Mouse (Mus musculus) heart, embryonic 15.5 days (tissue): ENCODE measurements at regions not wholly inside any gene's neighbourhood (a gene's known extent, or its start where the extent isn't known, plus 50 kb on each side); places are given as distances from the start of the nearest gene placed in this dataset.
"Not testable (repeated sequence)": the region's sequence is repeated elsewhere in the genome, so short reads cannot be mapped to it uniquely, and the experiment has no call there.

ENCODE experiments used
- ATAC-seq: fragments of 200-750 bp; cut with Nextera tagmentation; replicated peaks from 2 replicates; pipeline ENCODE4 v1.8.0; 2017; ENCODE audit warnings: low read depth, moderate TSS enrichment; ENCODE audit not compliant: insufficient number of reproducible peaks, insufficient read depth, low FRiP score
- H3K27ac ChIP-seq: fragments of 300-500 bp; sonication (generic); 2 replicates; pipeline ENCODE4 v1.5.1; 2015; ENCODE audit warnings: mild to moderate bottlenecking, inconsistent platforms
- H3K27me3 ChIP-seq: fragments of 300-500 bp; sonication (generic); 2 replicates; pipeline ENCODE4 v1.6.1; 2015; ENCODE audit warnings: inconsistent platforms
- H3K36me3 ChIP-seq: fragments of 300-500 bp; sonication (generic); 2 replicates; pipeline ENCODE4 v1.6.1; 2015; ENCODE audit warnings: mild to moderate bottlenecking, inconsistent platforms
- H3K4me1 ChIP-seq: fragments of 300-500 bp; sonication (generic); replicated peaks from 2 replicates; pipeline ENCODE4 v1.6.1; 2015; ENCODE audit warnings: inconsistent platforms
- H3K4me2 ChIP-seq: fragments of 300-500 bp; sonication (generic); 2 replicates; pipeline ENCODE4 v1.6.1; 2015; ENCODE audit warnings: inconsistent platforms, mild to moderate bottlenecking, moderate library complexity
- H3K4me3 ChIP-seq: fragments of 300-500 bp; sonication (generic); 2 replicates; pipeline ENCODE4 v1.5.1; 2015; ENCODE audit warnings: mild to moderate bottlenecking, inconsistent platforms
- H3K9ac ChIP-seq: fragments of 300-500 bp; sonication (generic); 2 replicates; pipeline ENCODE4 v1.6.1; 2015; ENCODE audit warnings: mild to moderate bottlenecking, inconsistent platforms
- H3K9me3 ChIP-seq: fragments of 300-500 bp; sonication (generic); replicated peaks from 2 replicates; pipeline ENCODE4 v1.6.1; 2016; ENCODE audit warnings: inconsistent platforms
- WGBS: fragments of 180-500 bp; shearing (Covaris S2); methylation state at CpG from one replicate; pipeline ENCODE4 v1.1.7; 2015; ENCODE audit warnings: mixed read lengths; 5-methylcytosine and 5-hydroxymethylcytosine counted together

DNA sequence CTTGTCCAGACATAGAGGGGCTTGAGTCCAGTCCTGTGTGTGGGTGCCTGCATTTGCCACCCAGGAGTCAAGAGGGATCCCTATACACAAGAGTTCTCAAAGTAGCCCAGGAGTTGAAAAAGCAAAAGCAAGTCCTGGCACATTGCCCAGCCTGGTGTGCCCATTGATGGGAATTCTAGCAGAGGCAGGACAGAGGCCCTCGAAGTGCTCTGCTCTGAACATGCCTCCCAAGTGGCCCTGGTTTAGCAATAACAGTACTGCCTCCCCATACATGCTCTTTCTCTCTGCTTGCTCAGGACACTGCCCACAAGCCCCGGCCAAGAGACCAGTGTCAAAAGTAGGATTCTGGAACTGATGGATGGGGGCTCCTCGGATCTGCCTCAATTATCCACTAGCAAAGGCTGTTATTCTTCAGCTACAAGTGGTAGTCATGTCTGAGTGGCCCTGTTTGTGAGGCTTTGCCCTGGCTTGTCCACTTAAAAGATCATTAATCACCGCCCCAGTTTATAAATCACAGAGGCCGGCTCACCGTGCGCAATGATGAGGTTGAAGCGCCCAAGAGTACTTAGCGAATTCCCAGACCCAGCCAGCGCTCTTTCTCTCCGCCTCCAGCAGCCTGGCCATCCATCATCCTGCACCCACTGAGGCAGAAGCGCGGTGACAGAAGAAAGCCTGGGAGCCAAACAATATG, 190.3 kb upstream of the Irx4 start:
- no peak overlapping the region for H3K4me2 ChIP-seq
- no peak for ATAC-seq
- 48% methylated on average over 13 of the region's 13 CpGs for WGBS
- no peak overlapping the region for H3K27ac ChIP-seq
- no peak overlapping the region for H3K4me3 ChIP-seq
- H3K9me3 ChIP-seq = no peaks in the 10 kb centered on the region
- no peak overlapping the region for H3K9ac ChIP-seq
- peaks cover 3% of the 10 kb centered on the region; the same call in 1 of the 2 replicates for H3K27me3 ChIP-seq
- peaks cover 18% of the 10 kb centered on the region for H3K4me1 ChIP-seq
- H3K36me3 ChIP-seq = no peaks in the 10 kb centered on the region

DNA sequence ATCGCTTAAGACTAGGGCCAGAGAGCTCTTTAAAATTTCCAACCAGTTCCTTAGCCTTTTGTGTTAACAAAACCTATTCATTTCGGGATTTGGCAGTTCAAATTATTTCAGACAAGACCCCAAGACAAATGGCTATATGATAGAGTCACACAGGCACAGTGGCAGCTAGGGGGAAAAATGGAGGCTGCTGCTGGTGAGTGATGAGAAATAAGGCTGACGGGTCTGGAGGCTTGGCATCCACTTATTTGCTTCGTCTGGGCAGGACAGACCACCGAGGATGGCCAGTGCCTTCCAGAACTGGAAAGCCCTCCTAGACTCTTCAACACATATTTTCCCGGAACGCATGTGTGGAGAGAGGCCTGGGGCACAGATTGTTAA, 189.8 kb upstream of the Irx4 start:
- no peak overlapping the region for H3K4me2 ChIP-seq
- H3K9ac ChIP-seq = no peak overlapping the region
- H3K36me3 ChIP-seq = no peaks in the 10 kb centered on the region
- no peak overlapping the region for H3K27ac ChIP-seq
- no peak overlapping the region for H3K4me3 ChIP-seq
- no peaks in the 10 kb centered on the region for H3K9me3 ChIP-seq
- ATAC-seq = no peak
- peaks cover 18% of the 10 kb centered on the region for H3K4me1 ChIP-seq
- WGBS = 49% methylated on average over 7 of the region's 7 CpGs
- H3K27me3 ChIP-seq = peaks cover 3% of the 10 kb centered on the region; the same call in 1 of the 2 replicates

DNA sequence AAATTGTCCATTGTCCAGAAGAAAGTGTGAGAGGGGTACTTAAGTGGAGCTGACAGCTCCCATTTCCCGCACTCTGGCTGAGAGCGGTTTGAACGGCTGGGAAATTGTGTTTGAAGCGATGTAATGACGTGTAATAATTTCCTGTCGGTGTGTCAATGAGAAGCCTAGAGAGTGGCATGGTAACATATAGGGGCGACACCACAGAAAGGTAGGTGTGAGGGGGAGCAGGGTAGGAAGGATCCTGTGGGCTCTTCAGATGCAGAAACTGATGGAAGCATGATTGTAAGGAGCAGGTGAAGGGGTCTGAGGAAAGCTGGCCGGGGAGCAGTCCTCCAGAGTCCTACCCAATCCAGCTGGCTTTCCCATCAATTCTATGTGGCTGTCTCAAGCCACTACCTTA, 189.2 kb upstream of the Irx4 start:
- ATAC-seq = no peak
- H3K27ac ChIP-seq = no peak overlapping the region
- H3K9ac ChIP-seq = no peak overlapping the region
- H3K4me2 ChIP-seq = no peak overlapping the region
- WGBS = 46% methylated on average over 8 of the region's 8 CpGs
- no peak overlapping the region for H3K4me3 ChIP-seq
- H3K9me3 ChIP-seq = no peaks in the 10 kb centered on the region
- peaks cover 3% of the 10 kb centered on the region; the same call in 1 of the 2 replicates for H3K27me3 ChIP-seq
- H3K4me1 ChIP-seq = peaks cover 18% of the 10 kb centered on the region
- no peaks in the 10 kb centered on the region for H3K36me3 ChIP-seq

DNA sequence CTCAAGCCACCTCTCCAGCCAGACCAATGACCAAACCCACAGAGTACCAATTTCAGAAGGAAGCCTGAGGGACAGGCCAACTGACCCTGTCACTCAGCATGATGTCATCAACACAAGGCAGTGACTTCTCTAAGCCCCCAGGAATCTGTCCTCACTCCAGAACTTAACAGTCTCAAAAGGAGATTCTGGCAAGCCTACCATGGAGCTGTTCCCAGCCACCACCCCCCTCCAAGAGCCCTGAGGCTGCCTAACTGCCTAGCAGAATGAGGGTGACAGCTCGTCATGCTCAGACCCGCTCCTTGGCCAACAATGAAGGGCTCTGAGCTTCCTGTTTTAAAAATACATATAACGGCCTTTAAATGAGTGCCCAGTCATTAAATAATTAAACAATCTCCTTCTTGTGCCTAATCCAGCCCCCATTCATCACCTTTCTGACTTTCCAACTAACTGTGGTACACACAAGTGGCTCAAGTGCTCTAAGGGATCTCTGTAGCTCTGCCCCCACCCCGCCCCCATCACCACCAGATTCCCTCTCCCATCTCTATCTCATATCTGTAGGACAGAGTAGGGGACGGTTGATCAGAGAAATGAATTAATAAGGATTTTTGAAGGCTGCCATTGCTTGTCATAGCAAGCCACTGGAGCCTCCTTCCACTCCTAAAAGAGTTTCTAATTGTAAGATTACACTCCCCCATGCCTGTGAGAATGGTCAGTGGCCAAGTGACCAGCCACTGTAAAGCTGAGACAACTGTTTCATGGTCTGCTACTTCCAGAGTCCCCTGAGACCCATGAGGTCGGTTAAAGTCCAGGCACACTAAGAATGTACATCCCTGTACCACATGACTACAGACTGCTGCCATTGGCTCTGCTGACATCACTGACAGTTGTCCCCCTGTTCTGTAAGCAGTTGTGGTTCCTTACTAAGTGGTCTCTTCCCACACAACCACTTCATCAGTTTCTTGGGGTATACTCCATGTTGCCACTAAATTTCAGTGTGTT, 188.1 kb upstream of the Irx4 start:
- ATAC-seq = 0 out of 2 replicates have a peak, but pooled peaks have one; percentile 32
- Histone ChIP-seq H3K9me3 (no peaks in the 10 kb centered on the region), H3K4me1 (peaks cover 23% of the 10 kb centered on the region), H3K27ac (no peak overlapping the region), H3K9ac (no peak overlapping the region), H3K4me3 (no peak overlapping the region), H3K4me2 (no peak overlapping the region), H3K36me3 (no peaks in the 10 kb centered on the region), H3K27me3 (peaks cover 3% of the 10 kb centered on the region; the same call in 1 of the 2 replicates)
- 38% methylated on average over 6 of the region's 6 CpGs for WGBS

DNA sequence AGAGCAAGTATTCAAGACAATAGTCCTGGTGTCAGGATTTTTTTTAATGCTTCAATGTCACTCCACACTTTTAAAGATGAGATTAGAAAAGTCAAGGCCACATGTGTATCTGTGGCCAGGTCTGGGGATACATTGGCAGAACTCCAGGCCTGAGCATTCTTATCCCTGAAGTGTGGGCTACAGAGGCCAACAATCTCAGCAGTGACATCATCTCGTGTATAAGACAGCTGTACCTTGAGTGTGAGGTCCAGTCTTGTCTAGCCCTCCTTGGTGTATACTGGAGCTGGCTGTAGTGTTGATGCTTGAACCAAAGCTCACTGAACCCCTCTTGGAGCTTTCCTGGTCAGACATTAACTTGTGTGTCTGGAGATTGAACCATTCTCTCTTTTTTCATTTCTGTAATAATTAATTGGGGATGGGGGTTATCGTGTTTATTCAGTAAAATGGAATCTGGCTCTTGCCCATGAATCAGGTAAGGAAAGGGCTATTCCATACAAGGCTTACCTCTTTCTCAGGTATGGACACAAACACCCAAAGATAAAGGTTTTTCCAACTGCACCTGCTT, 182.3 kb upstream of the Irx4 start:
- Histone ChIP-seq H3K27me3 (peaks cover 3% of the 10 kb centered on the region; the same call in 1 of the 2 replicates), H3K9ac (no peak overlapping the region), H3K4me1 (peaks cover 40% of the 10 kb centered on the region), H3K36me3 (no peaks in the 10 kb centered on the region), H3K9me3 (no peaks in the 10 kb centered on the region), H3K27ac (peak overlapping the region; percentile 35), H3K4me2 (no peak overlapping the region), H3K4me3 (no peak overlapping the region)
- WGBS = 54% methylated on average over 2 of the region's 2 CpGs
- peak; percentile 51 for ATAC-seq

DNA sequence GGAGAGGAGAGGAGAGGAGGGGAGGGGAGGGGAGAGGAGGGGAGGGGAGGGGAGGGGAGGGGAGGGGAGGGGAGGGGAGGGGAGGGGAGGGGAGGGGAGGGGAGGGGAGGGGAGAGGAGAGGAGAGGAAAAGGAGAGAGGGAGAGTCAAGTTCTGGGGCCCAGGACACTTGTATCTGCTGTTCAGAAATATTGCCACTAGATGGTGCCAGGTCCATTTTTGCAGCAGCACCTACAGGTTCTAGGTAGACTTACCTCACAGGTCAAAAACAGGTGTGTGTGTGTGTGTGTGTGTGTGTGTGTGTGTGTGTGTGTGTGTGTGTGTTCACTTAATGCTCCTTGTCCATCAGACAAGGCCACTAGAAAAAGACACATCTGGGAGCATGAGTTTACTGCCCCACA, 172.5 kb upstream of the Irx4 start:
- peaks cover 10% of the 10 kb centered on the region; the same call in 1 of the 2 replicates for H3K27me3 ChIP-seq

DNA sequence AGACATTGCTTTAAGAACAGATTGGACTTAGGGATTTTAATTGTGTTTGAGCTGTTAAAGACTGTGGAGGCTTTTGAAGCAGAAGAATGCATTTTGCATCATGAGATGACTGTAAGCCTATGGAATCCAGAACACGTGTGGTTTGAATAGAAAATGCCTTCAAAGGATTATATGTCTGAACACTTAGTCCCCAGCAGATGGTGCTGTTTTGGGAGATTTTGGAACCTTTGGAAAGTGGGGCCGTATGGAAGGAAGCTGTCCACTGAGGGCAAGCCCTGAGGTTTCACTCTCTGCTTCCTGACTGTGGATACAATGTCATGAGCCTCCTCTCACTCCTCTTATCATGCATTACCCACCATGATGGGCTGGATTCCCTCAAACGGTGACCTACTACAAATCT, 168.4 kb upstream of the Irx4 start:
- peaks cover 4% of the 10 kb centered on the region; the same call in 1 of the 2 replicates for H3K27me3 ChIP-seq
- no peaks in the 10 kb centered on the region for H3K9me3 ChIP-seq
- H3K27ac ChIP-seq = no peak overlapping the region
- no peak overlapping the region for H3K4me3 ChIP-seq
- no peaks in the 10 kb centered on the region for H3K4me1 ChIP-seq
- H3K4me2 ChIP-seq = no peak overlapping the region
- no peak overlapping the region for H3K9ac ChIP-seq
- H3K36me3 ChIP-seq = no peaks in the 10 kb centered on the region
- 45% methylated on average over 3 of the region's 3 CpGs for WGBS
- ATAC-seq = no peak

More for the DNA sequence above, 172.5 kb upstream of the Irx4 start:
- H3K4me1 ChIP-seq, H3K4me3 ChIP-seq, H3K9ac ChIP-seq, H3K36me3 ChIP-seq, H3K4me2 ChIP-seq, ATAC-seq, H3K27ac ChIP-seq, H3K9me3 ChIP-seq: not testable (repeated sequence)

DNA sequence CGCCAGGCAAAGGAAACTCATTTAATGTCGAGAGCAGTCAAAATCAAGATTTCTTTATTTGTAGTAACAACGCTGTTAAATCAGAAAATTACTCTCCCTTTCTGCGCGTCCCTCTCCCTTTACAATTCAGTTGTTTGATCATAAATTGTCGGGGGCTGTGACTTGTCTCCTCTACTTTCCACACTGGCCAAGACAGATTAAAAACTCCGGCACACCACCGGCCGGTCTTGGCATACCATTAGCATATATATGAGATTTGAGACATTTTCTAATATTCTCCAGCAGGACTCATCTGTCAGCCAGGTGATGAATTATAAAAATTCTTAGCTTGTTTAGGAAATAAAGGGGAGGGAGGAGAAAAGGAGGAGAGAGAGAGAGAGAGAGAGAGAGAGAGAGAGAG, 162.8 kb upstream of the Irx4 start:
- WGBS = 83% methylated on average over 9 of the region's 9 CpGs
- no peak for ATAC-seq
- Histone ChIP-seq H3K4me1 (no peaks in the 10 kb centered on the region), H3K27ac (no peak overlapping the region), H3K4me3 (no peak overlapping the region), H3K9me3 (no peaks in the 10 kb centered on the region), H3K27me3 (no peaks in the 10 kb centered on the region), H3K9ac (no peak overlapping the region), H3K4me2 (no peak overlapping the region), H3K36me3 (no peaks in the 10 kb centered on the region)

DNA sequence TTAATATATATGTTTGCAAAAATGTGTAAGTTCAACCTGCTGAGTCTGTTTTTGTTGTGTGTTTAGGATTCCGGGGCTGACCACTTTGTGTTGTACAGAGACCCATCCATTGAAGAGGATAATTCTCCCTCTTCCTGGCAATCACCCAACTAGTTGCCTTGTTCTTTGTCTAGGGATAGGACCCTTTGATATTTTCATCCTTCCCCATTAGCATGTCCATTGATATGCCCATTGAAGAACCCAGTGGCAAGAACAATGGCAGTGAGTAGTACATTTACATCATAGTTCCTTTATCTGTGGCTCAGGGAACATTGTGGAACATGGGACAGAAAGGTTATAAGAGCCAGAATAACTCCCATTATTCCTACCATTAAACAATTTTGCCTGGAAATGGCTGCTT, 160.9 kb upstream of the Irx4 start:
- 84% methylated on average over 1 of the region's 1 CpGs for WGBS
- no peak overlapping the region for H3K4me3 ChIP-seq
- no peaks in the 10 kb centered on the region for H3K4me1 ChIP-seq
- H3K9me3 ChIP-seq = no peaks in the 10 kb centered on the region
- no peak overlapping the region for H3K9ac ChIP-seq
- no peak for ATAC-seq
- no peak overlapping the region for H3K27ac ChIP-seq
- H3K36me3 ChIP-seq = no peaks in the 10 kb centered on the region
- no peaks in the 10 kb centered on the region for H3K27me3 ChIP-seq
- H3K4me2 ChIP-seq = no peak overlapping the region

DNA sequence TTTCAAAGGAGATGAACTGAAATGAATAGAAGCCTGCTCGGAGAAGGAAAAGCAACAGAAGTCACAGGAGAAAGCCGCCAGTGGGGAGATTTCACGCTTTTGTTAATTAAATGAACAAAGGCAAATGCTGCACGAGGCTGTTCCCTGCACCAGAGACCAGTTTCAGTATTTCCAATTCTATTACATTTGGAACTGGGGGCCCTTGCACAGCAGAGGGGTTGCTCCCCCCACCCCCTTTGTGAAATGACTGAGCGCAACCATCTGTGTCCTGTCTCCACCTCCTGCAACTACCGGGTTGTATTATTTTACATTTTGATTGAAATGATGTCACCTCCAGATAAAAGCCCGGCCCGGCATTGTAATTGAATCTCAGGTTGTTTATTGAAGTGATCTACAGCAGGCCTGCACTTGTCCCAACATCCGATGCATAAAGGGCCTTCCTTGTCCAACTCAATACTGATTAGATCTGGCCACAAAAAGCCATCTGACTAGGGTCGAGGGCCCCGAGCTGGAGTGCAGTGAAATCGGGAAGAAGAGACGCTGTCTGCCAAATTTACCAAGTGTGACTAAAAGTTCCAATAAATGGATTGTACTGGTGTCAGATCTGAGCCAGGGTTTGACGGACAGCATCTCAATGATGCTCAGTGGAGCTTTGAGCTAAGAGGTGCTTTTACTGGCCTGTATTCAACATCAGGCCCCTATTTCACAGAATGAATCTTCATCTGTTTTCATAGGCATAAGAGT, 152.9 kb upstream of the Irx4 start:
- Histone ChIP-seq H3K36me3 (no peaks in the 10 kb centered on the region), H3K4me1 (no peaks in the 10 kb centered on the region), H3K4me3 (no peak overlapping the region), H3K27ac (no peak overlapping the region), H3K27me3 (no peaks in the 10 kb centered on the region), H3K4me2 (no peak overlapping the region), H3K9ac (no peak overlapping the region), H3K9me3 (no peaks in the 10 kb centered on the region)
- WGBS = 73% methylated on average over 14 of the region's 14 CpGs
- ATAC-seq = no peak
